Mouse (Mus musculus) kidney, adult 2 months (tissue): Measurements from ENCODE around the gene Prrx1. TPM values are rescaled to one million over a fixed set of nuclear protein-coding genes. Genes with fewer than 3 reads are reported as not detected.

Source experiments
- DNase-seq: peaks from one replicate; pipeline ENCODE4 v3.0.0; 2021
- H3K27ac ChIP-seq: fragments of 200-500 bp; 2 replicates; pipeline ENCODE4 v1.5.1; 2012; ENCODE audit warnings: low read depth, low read length, control low read depth, inconsistent platforms; ENCODE audit not compliant: insufficient read depth
- H3K27me3 ChIP-seq: fragments of 200-500 bp; replicated peaks from 2 replicates; pipeline ENCODE4 v1.6.1; 2012; ENCODE audit warnings: mild to moderate bottlenecking, moderate library complexity, low read length, inconsistent platforms; ENCODE audit not compliant: control insufficient read depth, insufficient read depth
- H3K36me3 ChIP-seq: fragments of 200-500 bp; 2 replicates; pipeline ENCODE4 v1.6.1; 2012; ENCODE audit warnings: mild to moderate bottlenecking, moderate library complexity, low read length, inconsistent platforms; ENCODE audit not compliant: control insufficient read depth, insufficient read depth
- H3K4me1 ChIP-seq: fragments of 200-500 bp; 2 replicates; pipeline ENCODE4 v1.6.1; 2011; ENCODE audit warnings: low read length; ENCODE audit not compliant: control insufficient read depth, insufficient read depth
- H3K4me3 ChIP-seq: fragments of 200-500 bp; 2 replicates; pipeline ENCODE4 v1.5.1; 2011; ENCODE audit warnings: mild to moderate bottlenecking, low read depth, low read length, control low read depth; ENCODE audit not compliant: insufficient read depth
- CTCF ChIP-seq: fragments of 200-500 bp; conservative IDR thresholded peaks from 2 replicates; pipeline ENCODE4 v1.5.1; 2011; ENCODE audit warnings: low read depth, mild to moderate bottlenecking, control low read depth, low read length, moderate library complexity, mixed read lengths; ENCODE audit not compliant: insufficient read depth, insufficient read length
- POLR2A ChIP-seq: fragments of 200-500 bp; IDR thresholded peaks from one replicate; pipeline ENCODE4 v1.6.1; 2011; ENCODE audit warnings: low read depth, low read length, control low read depth
- WGBS: fragments of 180-500 bp; shearing (Covaris S2); methylation state at CpG from one replicate; pipeline ENCODE4 v1.1.7; 2018; 5-methylcytosine and 5-hydroxymethylcytosine counted together
- polyA plus RNA-seq: library from polyadenylated mRNA; depleted of rRNA; stranded (reverse); fragments of >200 nt; gene quantifications from 2 replicates; pipeline ENCODE4 v1.2.3, GENCODE M21; 2012

Gene Prrx1
- polyA plus RNA-seq, 1 experiment = 2.8 TPM

DNA sequence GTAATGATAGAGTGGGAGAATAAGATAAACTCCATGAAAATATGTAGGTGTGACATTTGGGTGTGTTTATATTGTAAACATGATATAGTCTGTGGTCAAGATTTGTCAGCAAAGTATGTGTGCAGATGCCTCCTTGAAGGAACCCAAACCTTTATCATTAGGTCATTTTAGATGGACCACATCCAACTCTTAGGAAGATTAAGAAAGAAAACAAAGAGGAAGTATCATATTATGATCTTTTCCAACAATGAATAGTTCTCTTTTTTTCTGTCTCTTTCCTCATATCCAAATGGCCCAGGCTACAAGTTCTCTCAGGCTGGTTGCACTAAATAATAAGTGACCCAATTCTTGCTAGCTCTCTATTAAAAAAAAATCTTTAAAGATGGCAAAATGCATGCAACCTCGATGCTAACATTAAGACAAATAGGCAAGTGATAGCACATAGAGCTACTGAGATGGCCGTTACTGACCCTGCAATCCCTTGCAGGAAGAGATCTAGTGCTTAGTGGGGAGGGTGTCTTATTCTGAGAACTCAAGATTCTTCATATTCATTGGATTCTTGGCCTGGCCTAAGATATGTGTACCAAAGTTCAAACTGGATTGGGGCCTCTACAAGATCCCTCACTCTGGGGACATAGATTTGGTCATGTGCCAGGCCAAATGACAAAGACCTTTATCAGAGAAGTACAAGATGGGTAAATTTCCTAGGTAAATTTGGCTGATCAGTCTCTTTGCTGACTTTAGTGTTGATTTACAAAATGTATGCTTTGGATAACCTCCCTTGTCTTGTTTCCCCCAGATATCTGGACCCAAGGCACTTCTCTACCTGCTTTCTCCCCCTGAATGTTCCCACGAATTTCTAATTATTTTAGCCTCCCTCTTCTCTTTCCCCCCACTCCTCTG lies 6.4 kb upstream of the Prrx1 start:
- no peaks in the 10 kb centered on the region for H3K36me3 ChIP-seq
- H3K4me3 ChIP-seq = no peak overlapping the region
- H3K27ac ChIP-seq = no peak overlapping the region
- DNase-seq = no peak
- no peaks in the 10 kb centered on the region for H3K4me1 ChIP-seq
- H3K27me3 ChIP-seq = no peaks in the 10 kb centered on the region
- WGBS = 68% methylated on average over 3 of the region's 3 CpGs
- TF ChIP-seq CTCF = no peak
- TF ChIP-seq POLR2A = no peak

DNA sequence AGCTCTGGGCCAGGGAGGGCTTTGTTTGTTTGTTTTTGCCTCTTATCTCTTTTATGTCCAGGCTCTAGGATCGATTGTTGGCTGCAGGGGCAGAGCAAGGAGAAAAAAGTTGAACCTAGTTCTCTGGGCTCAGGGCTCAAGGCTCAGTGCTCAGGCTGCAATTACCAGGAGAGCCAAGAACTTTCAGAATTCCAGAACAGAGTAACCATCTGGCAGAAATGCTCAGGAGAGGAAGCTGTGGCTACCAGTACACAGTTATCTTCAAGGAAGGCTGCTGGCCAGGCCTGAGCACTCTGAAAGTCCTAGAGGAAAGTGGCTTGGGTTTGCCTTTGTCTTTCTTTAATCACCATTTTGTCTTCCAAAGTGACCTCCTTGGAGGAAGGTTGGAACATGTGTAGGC lies 3.4 kb upstream of the Prrx1 start:
- TF ChIP-seq CTCF = no peak
- no peak for DNase-seq
- Histone ChIP-seq H3K4me1 (no peaks in the 10 kb centered on the region), H3K36me3 (no peaks in the 10 kb centered on the region), H3K4me3 (no peak overlapping the region), H3K27ac (no peak overlapping the region), H3K27me3 (no peaks in the 10 kb centered on the region; the same call in 1 of the 2 replicates)
- WGBS = 10% methylated on average over 1 of the region's 1 CpGs

DNA sequence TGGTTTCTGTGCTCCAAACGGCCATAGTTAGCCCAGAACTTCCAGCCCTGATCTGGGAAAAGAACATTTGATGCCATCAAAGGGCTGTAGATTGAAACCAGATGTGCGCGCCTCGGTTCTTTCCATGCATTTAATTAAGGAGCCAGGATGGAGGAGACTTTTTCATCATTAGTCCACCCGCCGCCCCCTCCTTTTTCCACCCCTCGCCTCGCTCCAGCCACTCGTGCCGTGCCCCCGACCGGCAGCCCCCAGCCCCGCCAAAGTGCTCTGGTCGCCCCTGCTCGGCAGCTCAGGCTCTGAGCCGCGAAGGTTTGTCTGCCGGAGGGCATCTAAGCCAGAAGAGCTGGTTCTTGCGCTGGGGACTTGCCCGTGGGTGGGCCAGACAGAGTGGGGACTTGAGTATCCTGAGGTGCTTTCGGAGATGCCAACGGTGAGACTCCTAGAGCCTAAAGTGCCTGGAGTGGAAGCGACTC lies 1.4 kb upstream of the Prrx1 start:
- WGBS = 5% methylated on average over 23 of the region's 23 CpGs
- no peaks in the 10 kb centered on the region; the same call in 1 of the 2 replicates for H3K27me3 ChIP-seq
- H3K36me3 ChIP-seq = no peaks in the 10 kb centered on the region
- DNase-seq = no peak
- no peak for TF ChIP-seq POLR2A
- no peak for TF ChIP-seq CTCF
- no peak overlapping the region for H3K4me3 ChIP-seq
- no peak overlapping the region for H3K27ac ChIP-seq
- no peaks in the 10 kb centered on the region for H3K4me1 ChIP-seq

DNA sequence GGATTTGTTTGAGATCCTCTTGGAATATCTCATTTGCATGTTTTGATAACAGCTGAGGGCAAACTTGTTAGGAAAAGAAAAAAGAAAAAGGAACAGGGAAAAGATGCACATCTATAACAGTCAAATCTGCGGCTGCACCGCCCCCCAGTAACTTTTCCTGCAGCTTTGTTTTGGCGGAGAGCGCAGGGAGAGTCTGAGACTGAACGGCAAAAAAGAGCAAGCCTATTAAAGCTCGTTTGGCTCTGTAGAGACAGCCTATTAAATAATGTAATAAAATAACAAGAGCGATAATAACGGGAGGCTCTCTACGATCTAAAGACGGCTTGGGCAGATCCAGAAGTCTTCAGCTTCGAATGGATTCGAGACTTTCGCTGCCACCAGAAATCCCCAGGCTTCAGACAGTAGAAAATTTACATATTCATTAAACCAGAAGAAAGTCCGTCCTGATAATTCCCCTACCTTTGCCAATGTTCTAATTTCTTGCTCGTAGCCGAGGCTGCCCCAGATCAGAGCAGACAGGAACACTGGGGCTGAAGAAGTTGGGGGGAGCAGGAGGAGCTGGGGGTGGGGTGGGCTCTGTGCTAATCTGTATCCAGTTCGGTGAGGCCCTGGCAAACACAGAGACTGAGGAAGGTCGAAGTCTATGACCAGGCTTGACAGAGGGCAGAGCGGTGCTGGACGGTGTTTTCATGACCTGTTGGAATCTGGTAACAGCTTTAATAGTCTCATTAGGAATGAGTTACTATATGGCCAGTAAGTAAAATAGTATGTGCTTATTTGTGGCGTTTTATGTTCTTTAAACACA lies 613 bp upstream of the Prrx1 start:
- DNase-seq = peak; percentile 19
- 2% methylated on average over 21 of the region's 21 CpGs for WGBS
- Histone ChIP-seq H3K27ac (no peak overlapping the region), H3K36me3 (no peaks in the 10 kb centered on the region), H3K27me3 (no peaks in the 10 kb centered on the region; the same call in 1 of the 2 replicates), H3K4me3 (peak overlapping the region; percentile 2; the same call in 1 of the 2 replicates), H3K4me1 (no peaks in the 10 kb centered on the region)
- TF ChIP-seq POLR2A (no peak), CTCF (no peak)

DNA sequence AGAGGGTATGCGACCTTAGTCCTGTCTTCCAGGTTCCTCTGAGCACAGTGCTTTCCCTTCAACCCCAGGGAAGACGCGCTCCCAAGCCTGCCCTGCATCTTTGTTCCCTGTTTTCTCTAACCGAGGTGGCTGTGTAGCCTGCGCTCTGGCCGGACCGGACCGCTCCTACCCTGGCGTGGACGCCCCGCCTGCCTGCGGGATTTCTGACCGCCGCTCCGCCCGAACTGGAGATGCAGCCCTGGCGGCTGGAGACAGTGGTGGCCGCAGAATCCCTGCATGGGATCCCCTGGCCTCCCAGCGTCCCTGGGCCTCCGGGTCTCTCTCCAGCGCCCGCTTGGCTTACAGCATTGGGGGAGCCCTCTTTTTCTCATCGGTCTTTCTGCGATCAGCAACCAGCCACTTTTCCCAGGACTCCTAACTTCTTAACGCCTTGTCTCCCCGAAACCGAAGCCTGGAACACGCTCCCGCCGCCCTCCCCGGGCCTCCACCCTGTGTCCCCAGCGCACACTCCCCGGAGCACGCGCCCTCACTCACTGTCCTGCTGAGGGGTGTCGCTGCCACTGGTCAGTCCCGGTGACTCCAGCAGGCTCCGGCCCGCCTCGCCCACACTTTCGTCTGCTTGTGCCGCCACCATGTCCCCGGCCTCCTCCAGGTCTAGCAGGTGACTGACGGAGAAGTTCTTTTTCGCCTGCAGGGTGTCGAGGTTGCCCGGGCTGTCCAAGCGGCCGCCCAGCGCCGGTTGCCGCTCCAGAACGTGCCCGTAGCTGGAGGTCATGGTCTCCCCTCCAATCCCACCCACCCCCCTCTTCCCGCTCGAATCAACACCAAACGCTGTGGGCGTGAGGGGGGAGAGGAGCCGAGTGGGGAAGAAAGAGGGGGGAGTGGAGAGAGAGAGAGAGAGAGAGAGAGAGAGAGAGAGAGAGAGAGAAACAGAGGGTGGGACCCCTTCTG lies 1.4 kb downstream of the Prrx1 start:
- peak; percentile 17 for DNase-seq
- Histone ChIP-seq H3K27ac (no peak overlapping the region), H3K4me1 (no peaks in the 10 kb centered on the region), H3K27me3 (peaks cover 2% of the 10 kb centered on the region), H3K36me3 (no peaks in the 10 kb centered on the region), H3K4me3 (peak overlapping the region; percentile 41)
- TF ChIP-seq POLR2A = no peak
- TF ChIP-seq CTCF = no peak
- 4% methylated on average over 59 of the region's 59 CpGs for WGBS

GRCm38 (mm10) chr1:163311006-163311836 lies 2.3 kb downstream of the Prrx1 start:
- Histone ChIP-seq H3K4me1 (no peaks in the 10 kb centered on the region), H3K36me3 (no peaks in the 10 kb centered on the region), H3K27me3 (peaks cover 2% of the 10 kb centered on the region), H3K4me3 (peak overlapping the region; percentile 41), H3K27ac (no peak overlapping the region)
- DNase-seq = no peak
- TF ChIP-seq CTCF = no peak
- no peak for TF ChIP-seq POLR2A
- 57% methylated on average over 13 of the region's 13 CpGs for WGBS
